Mouse (Mus musculus) myocyte (in vitro differentiated cells): Measurements from ENCODE around the gene Sept3.

ENCODE experiments used
- CEBPB ChIP-seq: IDR thresholded peaks from 2 replicates; pipeline ENCODE4 v1.6.1; 2011; ENCODE audit warnings: mild to moderate bottlenecking, moderate library complexity; ENCODE audit not compliant: poor library complexity, insufficient read depth, severe bottlenecking
- POLR2A ChIP-seq: IDR thresholded peaks from one replicate; pipeline ENCODE4 v1.6.1; 2011; ENCODE audit warnings: low read depth, mild to moderate bottlenecking, control low read depth, moderate library complexity; ENCODE audit not compliant: insufficient read length
- TCF12 ChIP-seq: IDR thresholded peaks from one replicate; pipeline ENCODE4 v1.6.1; 2011; ENCODE audit warnings: mild to moderate bottlenecking, control low read depth; ENCODE audit not compliant: poor library complexity, insufficient read depth, severe bottlenecking

GRCm38 (mm10) chr15:82274593-82274926, at the start of gene Sept3:
- no peak for TF ChIP-seq POLR2A
- TF ChIP-seq TCF12, result no peak
- TF ChIP-seq CEBPB, result no peak
